Mouse (Mus musculus): ENCODE data around the gene C8g. TPM values are rescaled to one million over a fixed set of nuclear protein-coding genes. Genes with fewer than 3 reads are reported as not detected.

Gene C8g
- total and polyA plus RNA-seq, 3 experiments = 1.3 to 4.1 (median 1.6) TPM

GRCm38 (mm10) chr2:25450853-25451647, 50.5 kb downstream of the C8g start:
- 63% methylated on average over 8 of the region's 8 CpGs for WGBS
- intact Hi-C loops (cut with DNase I) = no loop called here
- TF ChIP-seq EP300 (IDR thresholded peaks at IDR 0.05; ENCODE audit: insufficient read depth, low read depth, low read length) (no peak), POLR2A (IDR thresholded peaks at IDR 0.05; ENCODE audit: insufficient read depth, low read depth, low read length) (no peak), CTCF (IDR thresholded peaks at IDR 0.05) (no peak)

More at GRCm38 (mm10) chr2:25450853-25451647, 50.5 kb downstream of the C8g start:
- Histone ChIP-seq H3K4me1 (ENCODE audit: control insufficient read depth, insufficient read depth, low read length) (no peaks in the 10 kb centered on the region), H3K4me3 (no peak overlapping the region), H3K36me3 (ENCODE audit: control insufficient read depth, insufficient read depth, low read length) (no peaks in the 10 kb centered on the region), H3K27ac (no peak overlapping the region), H3K27me3 (ENCODE audit: control insufficient read depth, insufficient read depth, low read length) (no peaks in the 10 kb centered on the region), H3K9ac (ENCODE audit: low read depth, low read length) (no peak overlapping the region), H3K79me2 (replicated peaks; ENCODE audit: control insufficient read depth, insufficient read depth, low read length) (no peaks in the 10 kb centered on the region)
- DNase-seq = no peak

Other genes with a start within 250 kb of the C8g start
Only the 30 nearest of the 36 such genes appear.
- gene Lrrc26, start 211.8 kb downstream of the C8g start, total RNA-seq (2021) = not detected
- 2.9 TPM in 1 of 2 replicates, not detected in the other for gene Lrrc26, start 211.8 kb downstream of the C8g start, polyA plus RNA-seq (2012; rRNA removed)
- gene Grin1, start 182.5 kb downstream of the C8g start, total RNA-seq (2021) = not detected
- 0.18 and 0.41 TPM in 2 replicates for gene Grin1, start 182.5 kb downstream of the C8g start, polyA plus RNA-seq (2012; rRNA removed)
- 10 to 100 TPM; 21.6 to 22.5 TPM for gene Man1b1, start 169.4 kb downstream of the C8g start, total RNA-seq (2021)
- 8.2 and 9.9 TPM in 2 replicates for gene Man1b1, start 169.4 kb downstream of the C8g start, polyA plus RNA-seq (2012; rRNA removed)
- gene Dpp7, start 145.4 kb downstream of the C8g start, total RNA-seq (2021) = 1 to 10 TPM; 4.8 to 5.4 TPM
- gene Dpp7, start 145.4 kb downstream of the C8g start, polyA plus RNA-seq (2012; rRNA removed) = 11.4 and 11.8 TPM in 2 replicates
- gene Uap1l1, start 136.0 kb downstream of the C8g start, total RNA-seq (2021) = 1 to 10 TPM; 7.2 to 7.9 TPM
- gene Uap1l1, start 136.0 kb downstream of the C8g start, polyA plus RNA-seq (2012; rRNA removed) = 7.6 and 8.3 TPM in 2 replicates
- gene Sapcd2, start 129.4 kb downstream of the C8g start, total RNA-seq (2021) = not detected
- 0.20 and 0.26 TPM in 2 replicates for gene Sapcd2, start 129.4 kb downstream of the C8g start, polyA plus RNA-seq (2012; rRNA removed)
- 10 to 100 TPM; 11.1 to 13.5 TPM for gene Entpd2, start 105.8 kb downstream of the C8g start, total RNA-seq (2021)
- gene Entpd2, start 105.8 kb downstream of the C8g start, polyA plus RNA-seq (2012; rRNA removed) = 36.3 and 37.1 TPM in 2 replicates
- 10 to 100 TPM; 21.3 to 30.4 TPM for gene Npdc1, start 102.4 kb downstream of the C8g start, total RNA-seq (2021)
- gene Npdc1, start 102.4 kb downstream of the C8g start, polyA plus RNA-seq (2012; rRNA removed) = 47.8 and 52.2 TPM in 2 replicates
- gene Fut7, start 78.5 kb downstream of the C8g start, total RNA-seq (2021) = under 1 TPM in 1 of 2 experiments, not detected in 1; 0.11 TPM
- 0.43 TPM in 1 of 2 replicates, not detected in the other for gene Fut7, start 78.5 kb downstream of the C8g start, polyA plus RNA-seq (2012; rRNA removed)
- gene Abca2, start 73.0 kb downstream of the C8g start, total RNA-seq (2021) = 10 to 100 TPM; 36.1 to 41.1 TPM
- gene Abca2, start 73.0 kb downstream of the C8g start, polyA plus RNA-seq (2012; rRNA removed) = 43.4 and 44.2 TPM in 2 replicates
- 1 to 10 TPM; 1.4 to 1.8 TPM for gene Clic3, start 44.9 kb downstream of the C8g start, total RNA-seq (2021)
- gene Clic3, start 44.9 kb downstream of the C8g start, polyA plus RNA-seq (2012; rRNA removed) = 4.8 and 7.4 TPM in 2 replicates
- gene Paxx, start 40.6 kb downstream of the C8g start, total RNA-seq (2021) = 10 to 100 TPM; 17.7 to 20.6 TPM
- gene Paxx, start 40.6 kb downstream of the C8g start, polyA plus RNA-seq (2012; rRNA removed) = 32.8 and 36.8 TPM in 2 replicates
- 100 to 1,000 TPM; 472 to 774 TPM for gene Ptgds, start 31.7 kb downstream of the C8g start, total RNA-seq (2021)
- gene Ptgds, start 31.7 kb downstream of the C8g start, polyA plus RNA-seq (2012; rRNA removed) = 198 and 795 TPM in 2 replicates
- gene Lcn12, start 7.8 kb downstream of the C8g start, total RNA-seq (2021) = not detected
- gene Lcn12, start 7.8 kb downstream of the C8g start, polyA plus RNA-seq (2012; rRNA removed) = not detected in 2 replicates
- gene Fbxw5, start 969 bp downstream of the C8g start, total RNA-seq (2021) = 10 to 100 TPM; 82.7 to 84.8 TPM
- gene Fbxw5, start 969 bp downstream of the C8g start, polyA plus RNA-seq (2012; rRNA removed) = 32.9 and 41.0 TPM in 2 replicates
- gene Traf2, start 45.2 kb upstream of the C8g start, total RNA-seq (2021) = 10 to 100 TPM; 13.5 to 15.8 TPM
- 10.8 and 15.1 TPM in 2 replicates for gene Traf2, start 45.2 kb upstream of the C8g start, polyA plus RNA-seq (2012; rRNA removed)
- 100 to 1,000 TPM; 211 to 222 TPM for gene Edf1, start 56.1 kb upstream of the C8g start, total RNA-seq (2021)
- 81.9 and 110 TPM in 2 replicates for gene Edf1, start 56.1 kb upstream of the C8g start, polyA plus RNA-seq (2012; rRNA removed)
- 1 to 10 TPM in 1 of 2 experiments, under 1 TPM in 1; 0.60 to 2.2 TPM for gene Mamdc4, start 73.1 kb upstream of the C8g start, total RNA-seq (2021)
- 1.6 and 8.5 TPM in 2 replicates for gene Mamdc4, start 73.1 kb upstream of the C8g start, polyA plus RNA-seq (2012; rRNA removed)
- 10 to 100 TPM; 52.6 to 69.9 TPM for gene Phpt1, start 73.5 kb upstream of the C8g start, total RNA-seq (2021)
- 100 and 101 TPM in 2 replicates for gene Phpt1, start 73.5 kb upstream of the C8g start, polyA plus RNA-seq (2012; rRNA removed)
- under 1 TPM; 0.05 to 0.36 TPM for gene Ajm1, start 80.0 kb upstream of the C8g start, total RNA-seq (2021)
- 0.15 and 1.1 TPM in 2 replicates for gene Ajm1, start 80.0 kb upstream of the C8g start, polyA plus RNA-seq (2012; rRNA removed)
- gene Rabl6, start 106.8 kb upstream of the C8g start, total RNA-seq (2021) = 10 to 100 TPM; 61.2 to 65.3 TPM
- gene Rabl6, start 106.8 kb upstream of the C8g start, polyA plus RNA-seq (2012; rRNA removed) = 48.8 and 56.0 TPM in 2 replicates
- gene Ccdc183, start 116.0 kb upstream of the C8g start, total RNA-seq (2021) = not detected
- not detected in 2 replicates for gene Ccdc183, start 116.0 kb upstream of the C8g start, polyA plus RNA-seq (2012; rRNA removed)
- gene Tmem141, start 120.3 kb upstream of the C8g start, total RNA-seq (2021) = 10 to 100 TPM; 29.4 to 32.6 TPM
- gene Tmem141, start 120.3 kb upstream of the C8g start, polyA plus RNA-seq (2012; rRNA removed) = 49.2 and 73.7 TPM in 2 replicates
- 1 to 10 TPM; 4.8 to 6.8 TPM for gene Fcna, start 126.3 kb upstream of the C8g start, total RNA-seq (2021)
- gene Fcna, start 126.3 kb upstream of the C8g start, polyA plus RNA-seq (2012; rRNA removed) = 3.4 and 4.0 TPM in 2 replicates
- 1 to 10 TPM in 1 of 2 experiments, under 1 TPM in 1; 0.98 to 1.2 TPM for gene Lcn8, start 151.4 kb upstream of the C8g start, total RNA-seq (2021)
- gene Lcn8, start 151.4 kb upstream of the C8g start, polyA plus RNA-seq (2012; rRNA removed) = 0.20 TPM in 1 of 2 replicates, not detected in the other
- not detected for gene Lcn5, start 156.2 kb upstream of the C8g start, total RNA-seq (2021)
- gene Lcn5, start 156.2 kb upstream of the C8g start, polyA plus RNA-seq (2012; rRNA removed) = not detected in 2 replicates
- not detected for gene Lcn6, start 175.1 kb upstream of the C8g start, total RNA-seq (2021)
- not detected in 2 replicates for gene Lcn6, start 175.1 kb upstream of the C8g start, polyA plus RNA-seq (2012; rRNA removed)
- gene Lcn10, start 181.0 kb upstream of the C8g start, total RNA-seq (2021) = not detected
- not detected in 2 replicates for gene Lcn10, start 181.0 kb upstream of the C8g start, polyA plus RNA-seq (2012; rRNA removed)
- gene Obp2a, start 198.3 kb upstream of the C8g start, total RNA-seq (2021) = not detected
- not detected in 2 replicates for gene Obp2a, start 198.3 kb upstream of the C8g start, polyA plus RNA-seq (2012; rRNA removed)
- 10 to 100 TPM; 12.7 to 14.8 TPM for gene Bmyc, start 205.0 kb upstream of the C8g start, total RNA-seq (2021)
- 11.9 and 21.2 TPM in 2 replicates for gene Bmyc, start 205.0 kb upstream of the C8g start, polyA plus RNA-seq (2012; rRNA removed)

Data from heart, adult 2 months (tissue).